Mouse (Mus musculus) hindbrain, embryonic 14.5 days (tissue): ENCODE measurements at regions not wholly inside any gene's neighbourhood (a gene's known extent, or its start where the extent isn't known, plus 50 kb on each side); places are given as distances from the start of the nearest gene placed in this dataset.

Source experiments
- ATAC-seq: fragments of 200-750 bp; cut with Nextera tagmentation; 2 replicates; pipeline ENCODE4 v1.8.0; 2017; ENCODE audit warnings: moderate number of reproducible peaks, mild to moderate bottlenecking, moderate TSS enrichment, moderate library complexity; ENCODE audit not compliant: low FRiP score
- DNase-seq: peaks from one replicate; pipeline ENCODE4 v3.0.0-alpha.2; 2015; ENCODE audit warnings: low spot score
- H3K27ac ChIP-seq: fragments of 300-500 bp; sonication (generic); 2 replicates; pipeline ENCODE4 v1.5.1; 2014; ENCODE audit warnings: mild to moderate bottlenecking, moderate library complexity
- H3K27me3 ChIP-seq: fragments of 300-500 bp; sonication (generic); 2 replicates; pipeline ENCODE4 v1.6.1; 2014; ENCODE audit warnings: mild to moderate bottlenecking, low read length, mixed read lengths; ENCODE audit not compliant: control insufficient read depth, insufficient read depth
- H3K36me3 ChIP-seq: fragments of 300-500 bp; sonication (generic); replicated peaks from 2 replicates; pipeline ENCODE4 v1.6.1; 2014; ENCODE audit not compliant: control insufficient read depth, insufficient read depth
- H3K4me1 ChIP-seq: fragments of 300-500 bp; sonication (generic); replicated peaks from 2 replicates; pipeline ENCODE4 v1.6.1; 2014; ENCODE audit warnings: antibody characterized with exemption, low read length, mixed read lengths; ENCODE audit not compliant: control insufficient read depth, insufficient read depth
- H3K4me2 ChIP-seq: fragments of 300-500 bp; sonication (generic); replicated peaks from 2 replicates; pipeline ENCODE4 v1.6.1; 2014; ENCODE audit warnings: mild to moderate bottlenecking, moderate library complexity
- H3K4me3 ChIP-seq: fragments of 300-500 bp; sonication (generic); replicated peaks from 2 replicates; pipeline ENCODE4 v1.5.1; 2014; ENCODE audit warnings: mild to moderate bottlenecking, low read length
- H3K9ac ChIP-seq: fragments of 300-500 bp; sonication (generic); 2 replicates; pipeline ENCODE4 v1.6.1; 2014
- H3K9me3 ChIP-seq: fragments of 300-500 bp; sonication (generic); 2 replicates; pipeline ENCODE4 v1.6.1; 2016; ENCODE audit warnings: low read length; ENCODE audit not compliant: control insufficient read depth
- WGBS: fragments of 180-500 bp; shearing (Covaris S2); extraction: QIAGEN DNeasy Blood & Tissue Kit; methylation state at CpG from one replicate; pipeline ENCODE4 v1.1.7; 2014; 5-methylcytosine and 5-hydroxymethylcytosine counted together

- no peaks in the 10 kb centered on the region for H3K36me3 ChIP-seq
- H3K27ac ChIP-seq = no peak overlapping the region
- DNase-seq = no peak
- H3K9me3 ChIP-seq = no peaks in the 10 kb centered on the region
- no peak overlapping the region for H3K9ac ChIP-seq
- 0 out of 2 replicates have a peak, but pooled peaks cover 2% of the 10 kb centered on the region for H3K27me3 ChIP-seq
- ATAC-seq = no peak
- WGBS = 70% methylated on average over 5 of the region's 5 CpGs
- no peak overlapping the region for H3K4me2 ChIP-seq
- H3K4me1 ChIP-seq = peaks cover 8% of the 10 kb centered on the region; the same call in 1 of the 2 replicates
- no peak overlapping the region for H3K4me3 ChIP-seq
Observed at GRCm38 (mm10) chr4:99348674-99349073, 53.0 kb downstream of the Gm12689 start.

GRCm38 (mm10) chr4:99353122-99353774 lies 57.5 kb downstream of the Gm12689 start:
- 27% methylated on average over 8 of the region's 8 CpGs for WGBS
- no peaks in the 10 kb centered on the region for H3K9me3 ChIP-seq
- H3K27ac ChIP-seq = no peak overlapping the region
- no peaks in the 10 kb centered on the region for H3K36me3 ChIP-seq
- no peak for DNase-seq
- H3K4me3 ChIP-seq = no peak overlapping the region
- no peak for ATAC-seq
- H3K4me2 ChIP-seq = no peak overlapping the region
- H3K9ac ChIP-seq = no peak overlapping the region
- peaks cover 11% of the 10 kb centered on the region; the same call in 1 of the 2 replicates for H3K4me1 ChIP-seq
- H3K27me3 ChIP-seq = no peaks in the 10 kb centered on the region

- H3K27ac ChIP-seq = no peak overlapping the region
- no peaks in the 10 kb centered on the region for H3K36me3 ChIP-seq
- peaks cover 11% of the 10 kb centered on the region; the same call in 1 of the 2 replicates for H3K4me1 ChIP-seq
- H3K9me3 ChIP-seq = no peaks in the 10 kb centered on the region
- no peak for DNase-seq
- ATAC-seq = no peak
- no peak overlapping the region for H3K9ac ChIP-seq
- no peaks in the 10 kb centered on the region for H3K27me3 ChIP-seq
- WGBS = 73% methylated on average over 16 of the region's 17 CpGs
- no peak overlapping the region for H3K4me3 ChIP-seq
- peak overlapping the region; percentile 26 for H3K4me2 ChIP-seq
Observed at GRCm38 (mm10) chr4:99354241-99354640, 58.5 kb downstream of the Gm12689 start.

- 43% methylated on average over 9 of the region's 9 CpGs for WGBS
- DNase-seq (no peak), ATAC-seq (no peak)
- Histone ChIP-seq H3K4me3 (no peak overlapping the region), H3K9me3 (0 out of 2 replicates have a peak, but pooled peaks cover 5% of the 10 kb centered on the region), H3K27ac (no peak overlapping the region), H3K36me3 (no peaks in the 10 kb centered on the region), H3K4me1 (peaks cover 11% of the 10 kb centered on the region; the same call in 1 of the 2 replicates), H3K9ac (no peak overlapping the region), H3K4me2 (peak overlapping the region; percentile 26), H3K27me3 (no peaks in the 10 kb centered on the region)
Observed at GRCm38 (mm10) chr4:99354835-99355234, 59.1 kb downstream of the Gm12689 start.

GRCm38 (mm10) chr4:99368036-99368435 lies 72.3 kb downstream of the Gm12689 start:
- Histone ChIP-seq H3K27me3 (peaks cover 12% of the 10 kb centered on the region; the same call in 1 of the 2 replicates), H3K4me3 (no peak overlapping the region), H3K9ac (no peak overlapping the region), H3K4me1 (peaks cover under 1% of the 10 kb centered on the region; the same call in 1 of the 2 replicates), H3K9me3 (no peaks in the 10 kb centered on the region), H3K4me2 (no peak overlapping the region), H3K27ac (no peak overlapping the region), H3K36me3 (no peaks in the 10 kb centered on the region)
- DNase-seq (no peak), ATAC-seq (no peak)
- WGBS = 96% methylated on average over 9 of the region's 9 CpGs

- Histone ChIP-seq H3K4me2 (no peak overlapping the region), H3K4me1 (peaks cover 29% of the 10 kb centered on the region; the same call in 1 of the 2 replicates), H3K27ac (no peak overlapping the region), H3K9me3 (no peaks in the 10 kb centered on the region), H3K27me3 (peaks cover 14% of the 10 kb centered on the region; the same call in 1 of the 2 replicates), H3K9ac (no peak overlapping the region), H3K36me3 (no peaks in the 10 kb centered on the region), H3K4me3 (no peak overlapping the region)
- WGBS = 89% methylated on average over 5 of the region's 5 CpGs
- no peak for ATAC-seq
- no peak for DNase-seq
Observed at GRCm38 (mm10) chr4:99371162-99371561, 75.5 kb downstream of the Gm12689 start.

GRCm38 (mm10) chr4:99376171-99376570 lies 80.5 kb downstream of the Gm12689 start:
- Histone ChIP-seq H3K27me3 (peaks cover 38% of the 10 kb centered on the region), H3K27ac (no peak overlapping the region)

GRCm38 (mm10) chr4:99376911-99377310 lies 81.2 kb downstream of the Gm12689 start:
- Histone ChIP-seq H3K4me2 (no peak overlapping the region), H3K4me3 (no peak overlapping the region), H3K4me1 (peaks cover 29% of the 10 kb centered on the region; the same call in 1 of the 2 replicates), H3K27me3 (peaks cover 40% of the 10 kb centered on the region), H3K9me3 (no peaks in the 10 kb centered on the region), H3K9ac (no peak overlapping the region), H3K36me3 (no peaks in the 10 kb centered on the region), H3K27ac (no peak overlapping the region)
- 6% methylated on average over 9 of the region's 9 CpGs for WGBS
- 0 out of 2 replicates have a peak, but pooled peaks have one; percentile 4 for ATAC-seq
- peak; percentile 30 for DNase-seq

More at GRCm38 (mm10) chr4:99376171-99376570, 80.5 kb downstream of the Gm12689 start:
- ATAC-seq (no peak), DNase-seq (no peak)
- Histone ChIP-seq H3K9me3 (no peaks in the 10 kb centered on the region), H3K4me2 (no peak overlapping the region), H3K9ac (no peak overlapping the region), H3K4me3 (no peak overlapping the region), H3K4me1 (peaks cover 29% of the 10 kb centered on the region; the same call in 1 of the 2 replicates), H3K36me3 (no peaks in the 10 kb centered on the region)
- WGBS = 19% methylated on average over 1 of the region's 1 CpGs

GRCm38 (mm10) chr4:99379983-99380382 lies 84.3 kb downstream of the Gm12689 start:
- no peak overlapping the region for H3K4me2 ChIP-seq
- no peak overlapping the region for H3K4me3 ChIP-seq
- 91% methylated on average over 4 of the region's 4 CpGs for WGBS
- ATAC-seq (no peak), DNase-seq (no peak)
- no peaks in the 10 kb centered on the region for H3K9me3 ChIP-seq
- no peak overlapping the region for H3K9ac ChIP-seq
- H3K27me3 ChIP-seq = peaks cover 38% of the 10 kb centered on the region
- no peak overlapping the region for H3K27ac ChIP-seq
- peaks cover 12% of the 10 kb centered on the region; the same call in 1 of the 2 replicates for H3K4me1 ChIP-seq
- no peaks in the 10 kb centered on the region for H3K36me3 ChIP-seq
